Mouse (Mus musculus) kidney, embryonic 14.5 days (tissue): ENCODE measurements at regions not wholly inside any gene's neighbourhood (a gene's known extent, or its start where the extent isn't known, plus 50 kb on each side); places are given as distances from the start of the nearest gene placed in this dataset.

Experiments
- ATAC-seq: fragments of 200-750 bp; cut with Nextera tagmentation; 2 replicates; pipeline ENCODE4 v1.8.0; 2017; ENCODE audit warnings: moderate number of reproducible peaks, mild to moderate bottlenecking, moderate TSS enrichment, moderate library complexity; ENCODE audit not compliant: low FRiP score, low TSS enrichment
- H3K27ac ChIP-seq: fragments of 300-500 bp; sonication (generic); 2 replicates; pipeline ENCODE4 v1.5.1; 2014; ENCODE audit warnings: low read depth, mild to moderate bottlenecking, low read length, moderate library complexity, mixed read lengths
- H3K27me3 ChIP-seq: fragments of 300-500 bp; sonication (generic); 2 replicates; pipeline ENCODE4 v1.6.1; 2014; ENCODE audit warnings: mild to moderate bottlenecking, low read length; ENCODE audit not compliant: control insufficient read depth, insufficient read depth
- H3K36me3 ChIP-seq: fragments of 300-500 bp; sonication (generic); 2 replicates; pipeline ENCODE4 v1.6.1; 2014; ENCODE audit warnings: low read length, mixed read lengths; ENCODE audit not compliant: control insufficient read depth, insufficient read depth
- H3K4me1 ChIP-seq: fragments of 300-500 bp; sonication (generic); 2 replicates; pipeline ENCODE4 v1.6.1; 2014; ENCODE audit warnings: low read length, mixed read lengths; ENCODE audit not compliant: control insufficient read depth, insufficient read depth
- H3K4me2 ChIP-seq: fragments of 300-500 bp; sonication (generic); replicated peaks from 2 replicates; pipeline ENCODE4 v1.6.1; 2014; ENCODE audit warnings: low read depth, mild to moderate bottlenecking, low read length
- H3K4me3 ChIP-seq: fragments of 300-500 bp; sonication (generic); 2 replicates; pipeline ENCODE4 v1.5.1; 2014; ENCODE audit warnings: mild to moderate bottlenecking, low read length
- H3K9ac ChIP-seq: fragments of 300-500 bp; sonication (generic); 2 replicates; pipeline ENCODE4 v1.6.1; 2014; ENCODE audit warnings: low read depth, mild to moderate bottlenecking, low read length, moderate library complexity
- H3K9me3 ChIP-seq: fragments of 300-500 bp; sonication (generic); 2 replicates; pipeline ENCODE4 v1.6.1; 2016; ENCODE audit warnings: low read length; ENCODE audit not compliant: control insufficient read depth
- WGBS: fragments of 180-500 bp; shearing (Covaris S2); extraction: QIAGEN DNeasy Blood & Tissue Kit; methylation state at CpG from one replicate; pipeline ENCODE4 v1.1.7; 2014; 5-methylcytosine and 5-hydroxymethylcytosine counted together

GRCm38 (mm10) chr14:100792094-100792493, 408.0 kb downstream of the Prr30 start:
- Histone ChIP-seq H3K4me2 (no peak overlapping the region), H3K4me1 (no peaks in the 10 kb centered on the region), H3K4me3 (no peak overlapping the region), H3K36me3 (no peaks in the 10 kb centered on the region), H3K27ac (no peak overlapping the region), H3K27me3 (no peaks in the 10 kb centered on the region), H3K9me3 (no peaks in the 10 kb centered on the region), H3K9ac (no peak overlapping the region)
- no peak for ATAC-seq
- WGBS: 80% methylated on average over 4 of the region's 4 CpGs

GRCm38 (mm10) chr14:100781882-100782281, 418.2 kb downstream of the Prr30 start:
- no peak overlapping the region for H3K9ac ChIP-seq
- H3K27me3 ChIP-seq: no peaks in the 10 kb centered on the region
- H3K9me3 ChIP-seq: no peaks in the 10 kb centered on the region
- ATAC-seq: no peak
- H3K4me2 ChIP-seq: no peak overlapping the region
- WGBS: 76% methylated on average over 3 of the region's 3 CpGs
- H3K4me3 ChIP-seq: no peak overlapping the region
- no peaks in the 10 kb centered on the region for H3K4me1 ChIP-seq
- no peaks in the 10 kb centered on the region for H3K36me3 ChIP-seq
- no peak overlapping the region for H3K27ac ChIP-seq

GRCm38 (mm10) chr14:100753951-100754350, 446.2 kb downstream of the Prr30 start:
- Histone ChIP-seq H3K27me3 (no peaks in the 10 kb centered on the region), H3K27ac (no peak overlapping the region), H3K9ac (no peak overlapping the region), H3K4me2 (no peak overlapping the region), H3K4me3 (no peak overlapping the region), H3K4me1 (no peaks in the 10 kb centered on the region), H3K36me3 (no peaks in the 10 kb centered on the region), H3K9me3 (no peaks in the 10 kb centered on the region)
- 44% methylated on average over 2 of the region's 2 CpGs for WGBS
- no peak for ATAC-seq

GRCm38 (mm10) chr14:100752746-100753145, 447.4 kb downstream of the Prr30 start:
- 86% methylated on average over 10 of the region's 10 CpGs for WGBS
- no peaks in the 10 kb centered on the region for H3K4me1 ChIP-seq
- no peak overlapping the region for H3K9ac ChIP-seq
- H3K4me2 ChIP-seq: no peak overlapping the region
- no peaks in the 10 kb centered on the region for H3K9me3 ChIP-seq
- ATAC-seq: no peak
- no peaks in the 10 kb centered on the region for H3K36me3 ChIP-seq
- H3K27ac ChIP-seq: no peak overlapping the region
- no peak overlapping the region for H3K4me3 ChIP-seq
- no peaks in the 10 kb centered on the region for H3K27me3 ChIP-seq

- H3K4me3 ChIP-seq: peak overlapping the region; percentile 42
- peak overlapping the region; percentile 59 for H3K4me2 ChIP-seq
- no peaks in the 10 kb centered on the region for H3K9me3 ChIP-seq
- peak overlapping the region; percentile 68 for H3K27ac ChIP-seq
- no peaks in the 10 kb centered on the region for H3K27me3 ChIP-seq
- peak overlapping the region; percentile 35 for H3K9ac ChIP-seq
- no peaks in the 10 kb centered on the region for H3K36me3 ChIP-seq
- 8% methylated on average over 19 of the region's 19 CpGs for WGBS
- ATAC-seq: peak; percentile 98
- H3K4me1 ChIP-seq: no peaks in the 10 kb centered on the region
These were observed 450.2 kb downstream of the Prr30 start for GRCm38 (mm10) chr14:100749737-100750541.

GRCm38 (mm10) chr14:100735276-100735675, 450.8 kb upstream of the Klf12 start:
- Histone ChIP-seq H3K4me1 (no peaks in the 10 kb centered on the region), H3K27ac (no peak overlapping the region), H3K4me2 (no peak overlapping the region), H3K9me3 (no peaks in the 10 kb centered on the region), H3K27me3 (no peaks in the 10 kb centered on the region), H3K36me3 (no peaks in the 10 kb centered on the region), H3K9ac (no peak overlapping the region), H3K4me3 (no peak overlapping the region)
- WGBS: 63% methylated on average over 4 of the region's 4 CpGs
- no peak for ATAC-seq

GRCm38 (mm10) chr14:100728433-100728832, 444.0 kb upstream of the Klf12 start:
- Histone ChIP-seq H3K27me3 (no peaks in the 10 kb centered on the region), H3K9me3 (no peaks in the 10 kb centered on the region), H3K4me3 (no peak overlapping the region), H3K4me1 (no peaks in the 10 kb centered on the region), H3K36me3 (no peaks in the 10 kb centered on the region), H3K27ac (no peak overlapping the region), H3K4me2 (no peak overlapping the region), H3K9ac (no peak overlapping the region)
- no peak for ATAC-seq
- WGBS: 73% methylated on average over 4 of the region's 4 CpGs

- H3K9ac ChIP-seq: no peak overlapping the region
- no peaks in the 10 kb centered on the region for H3K36me3 ChIP-seq
- no peaks in the 10 kb centered on the region for H3K27me3 ChIP-seq
- H3K4me3 ChIP-seq: no peak overlapping the region
- H3K4me1 ChIP-seq: no peaks in the 10 kb centered on the region
- ATAC-seq: no peak
- 84% methylated on average over 2 of the region's 2 CpGs for WGBS
- no peaks in the 10 kb centered on the region for H3K9me3 ChIP-seq
- H3K27ac ChIP-seq: no peak overlapping the region
- H3K4me2 ChIP-seq: no peak overlapping the region
These were observed 443.2 kb upstream of the Klf12 start for GRCm38 (mm10) chr14:100727701-100728100.

- ATAC-seq: no peak
- 81% methylated on average over 8 of the region's 8 CpGs for WGBS
- Histone ChIP-seq H3K9ac (no peak overlapping the region), H3K9me3 (no peaks in the 10 kb centered on the region), H3K4me2 (no peak overlapping the region), H3K4me3 (no peak overlapping the region), H3K27me3 (no peaks in the 10 kb centered on the region), H3K4me1 (no peaks in the 10 kb centered on the region), H3K36me3 (no peaks in the 10 kb centered on the region), H3K27ac (no peak overlapping the region)
These were observed 440.5 kb upstream of the Klf12 start for GRCm38 (mm10) chr14:100724962-100725361.
